Mouse (Mus musculus): Measurements from ENCODE around the gene Cyp4f18. TPM values are rescaled to one million over a fixed set of nuclear protein-coding genes. Genes with fewer than 3 reads are reported as not detected.
A peak's percentile ranks its signal among the peaks of the same experiment; 100 is the strongest.

Gene Cyp4f18
- polyA plus RNA-seq, 2 experiments: 0.65 to 0.88 TPM

DNA sequence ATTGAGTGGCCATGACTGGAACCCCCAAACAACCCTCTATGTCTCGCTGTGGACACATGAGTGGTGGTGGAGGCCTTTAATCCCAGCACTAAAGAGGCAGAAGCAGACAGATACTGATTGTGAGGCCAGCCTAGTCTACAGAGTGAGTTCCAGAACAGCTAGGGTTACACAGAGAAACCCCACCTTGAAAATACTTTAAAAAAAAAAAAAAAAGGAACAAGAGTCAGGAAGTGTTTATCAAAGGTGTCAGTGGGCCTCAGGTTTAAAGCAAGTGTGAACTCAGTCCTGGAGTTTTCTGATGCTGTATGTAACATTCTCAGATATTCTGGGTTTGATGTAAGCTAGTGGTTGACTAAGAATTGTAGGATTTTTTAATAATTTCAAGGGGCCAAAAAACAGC is 56.9 kb downstream of the Cyp4f18 start:
- Histone ChIP-seq H3K27me3 (ENCODE audit: control insufficient read depth, insufficient read depth, low read length) (no peaks in the 10 kb centered on the region), H3K4me3 (replicated peaks; ENCODE audit: low read length) (no peak overlapping the region), H3K36me3 (ENCODE audit: control insufficient read depth, insufficient read depth, low read length) (0 out of 2 replicates have a peak, but pooled peaks cover 2% of the 10 kb centered on the region), H3K4me1 (ENCODE audit: control insufficient read depth, insufficient read depth, low read length) (peaks cover 4% of the 10 kb centered on the region; the same call in 1 of the 2 replicates), H3K9ac (ENCODE audit: low read depth, low read length, severe bottlenecking) (no peak overlapping the region), H3K9me3 (ENCODE audit: control insufficient read depth, low read length) (peaks cover 15% of the 10 kb centered on the region), H3K4me2 (replicated peaks; ENCODE audit: low read depth, low read length, severe bottlenecking) (0 out of 2 replicates have a peak overlapping the region, but pooled peaks have one; percentile 45), H3K27ac (replicated peaks; ENCODE audit: low read depth, low read length) (no peak overlapping the region)
- 91% methylated on average over 1 of the region's 1 CpGs for WGBS
- ATAC-seq (ENCODE audit: low FRiP score, low read depth): no peak
- no peak for DNase-seq (ENCODE audit: low spot score)
- TF ChIP-seq POLR2A (IDR thresholded peaks at IDR 0.05; ENCODE audit: borderline replicate concordance, extremely low read depth, insufficient read depth, insufficient read length): no peak

DNA sequence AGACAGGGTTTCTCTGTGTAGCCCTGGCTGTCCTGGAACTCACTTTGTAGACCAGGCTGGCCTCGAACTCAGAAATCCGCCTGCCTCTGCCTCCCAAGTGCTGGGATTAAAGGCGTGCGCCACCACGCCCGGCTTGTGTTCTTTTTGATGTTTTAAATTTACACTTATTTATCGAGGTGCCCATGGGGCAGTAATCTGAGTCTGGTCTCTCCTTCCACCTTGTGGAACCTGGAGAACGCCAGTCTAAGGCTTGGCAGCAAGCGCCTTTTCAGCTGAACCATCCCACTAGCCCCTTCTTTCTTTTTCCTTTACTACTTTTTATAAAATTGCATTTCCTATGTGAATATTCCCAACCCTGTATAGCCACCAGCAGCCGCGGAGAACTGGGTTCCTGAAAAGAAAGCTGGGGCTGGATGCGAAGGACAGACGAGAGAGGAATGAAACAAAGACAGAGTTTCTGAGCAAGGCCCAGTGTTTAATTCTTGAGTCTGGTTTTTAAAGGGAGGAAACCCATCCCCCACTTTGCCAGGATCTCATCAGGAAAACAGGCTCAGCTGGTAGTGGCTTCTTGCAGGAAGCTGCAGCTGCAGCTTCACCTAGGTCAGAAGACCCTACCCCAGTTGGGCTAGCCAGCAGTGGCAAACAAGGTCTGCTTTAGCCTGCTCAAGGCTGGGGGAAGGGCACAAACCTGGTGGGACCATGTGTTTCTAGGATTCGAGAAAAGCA is 57.8 kb downstream of the Cyp4f18 start:
- peak; percentile 9 for DNase-seq (ENCODE audit: low spot score)
- Histone ChIP-seq H3K27me3 (ENCODE audit: control insufficient read depth, insufficient read depth, low read length) (no peaks in the 10 kb centered on the region), H3K4me2 (replicated peaks; ENCODE audit: low read depth, low read length, severe bottlenecking) (peak overlapping the region; percentile 45), H3K4me1 (ENCODE audit: control insufficient read depth, insufficient read depth, low read length) (peaks cover 4% of the 10 kb centered on the region; the same call in 1 of the 2 replicates), H3K4me3 (replicated peaks; ENCODE audit: low read length) (peak overlapping the region; percentile 77), H3K27ac (replicated peaks; ENCODE audit: low read depth, low read length) (no peak overlapping the region), H3K9ac (ENCODE audit: low read depth, low read length, severe bottlenecking) (peak overlapping the region; percentile 75), H3K36me3 (ENCODE audit: control insufficient read depth, insufficient read depth, low read length) (0 out of 2 replicates have a peak, but pooled peaks cover 2% of the 10 kb centered on the region), H3K9me3 (ENCODE audit: control insufficient read depth, low read length) (peaks cover 15% of the 10 kb centered on the region)
- no peak for TF ChIP-seq POLR2A (IDR thresholded peaks at IDR 0.05; ENCODE audit: borderline replicate concordance, extremely low read depth, insufficient read depth, insufficient read length)
- WGBS: 32% methylated on average over 12 of the region's 14 CpGs
- ATAC-seq (ENCODE audit: low FRiP score, low read depth): no peak

DNA sequence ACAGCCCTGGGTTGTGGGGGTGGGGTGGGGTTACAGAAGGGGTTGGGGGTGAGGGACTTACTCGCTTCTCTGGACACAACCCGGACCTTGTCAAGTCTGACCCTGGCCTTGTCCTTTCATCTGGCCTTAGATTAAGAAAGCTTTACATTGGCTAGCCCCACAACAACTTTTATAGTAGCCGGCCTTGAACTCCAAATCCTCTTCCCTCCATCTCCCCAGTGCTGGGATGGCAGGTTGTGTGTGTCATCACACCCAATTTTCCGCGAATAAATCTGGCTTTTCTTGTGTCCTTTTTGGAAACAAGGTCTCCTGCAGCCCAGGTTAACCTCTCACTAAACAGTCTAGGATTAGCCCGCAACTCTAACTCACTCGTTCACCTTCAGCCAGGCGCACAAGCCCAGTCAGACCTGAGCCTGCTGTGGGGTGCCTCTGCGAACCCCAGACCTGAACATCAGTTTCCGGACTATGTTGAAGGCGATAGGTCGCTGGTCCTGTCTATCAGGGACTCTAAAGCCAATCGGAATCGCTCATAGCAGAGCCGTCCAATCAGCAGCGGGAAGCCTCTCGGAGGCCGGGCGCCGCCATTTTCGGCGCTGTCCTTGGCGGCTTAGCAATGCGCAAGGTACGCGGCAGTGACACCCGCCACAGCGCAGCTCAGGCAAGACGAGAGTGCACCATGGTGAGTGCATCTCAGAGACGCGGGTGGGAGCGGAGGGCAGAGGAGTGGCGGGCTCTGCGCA is 58.8 kb downstream of the Cyp4f18 start, which contains the start of gene Zfp961:
TSS of gene Zfp961 (plus strand) at position 557 of the 740 bp plus-strand sequence.
- H3K36me3 ChIP-seq (ENCODE audit: control insufficient read depth, insufficient read depth, low read length): 0 out of 2 replicates have a peak, but pooled peaks cover 2% of the 10 kb centered on the region
- peak; percentile 100 for ATAC-seq (ENCODE audit: low FRiP score, low read depth)
- peak within 1 kb of the TSS; percentile 75 for H3K9ac ChIP-seq (ENCODE audit: low read depth, low read length, severe bottlenecking)
- DNase-seq (ENCODE audit: low spot score): peak; percentile 100
- H3K4me3 ChIP-seq (replicated peaks; ENCODE audit: low read length): peak within 1 kb of the TSS; percentile 77
- peaks cover 4% of the 10 kb centered on the region; the same call in 1 of the 2 replicates for H3K4me1 ChIP-seq (ENCODE audit: control insufficient read depth, insufficient read depth, low read length)
- H3K9me3 ChIP-seq (ENCODE audit: control insufficient read depth, low read length): peaks cover 12% of the 10 kb centered on the region
- peak; percentile 64; the same call in 1 of the 2 replicates for TF ChIP-seq POLR2A (IDR thresholded peaks at IDR 0.05; ENCODE audit: borderline replicate concordance, extremely low read depth, insufficient read depth, insufficient read length)
- 3% methylated on average over 34 of the region's 34 CpGs for WGBS
- H3K4me2 ChIP-seq (replicated peaks; ENCODE audit: low read depth, low read length, severe bottlenecking): peak within 1 kb of the TSS; percentile 68
- H3K27ac ChIP-seq (replicated peaks; ENCODE audit: low read depth, low read length): peak within 1 kb of the TSS; percentile 77
- H3K27me3 ChIP-seq (ENCODE audit: control insufficient read depth, insufficient read depth, low read length): no peaks in the 10 kb centered on the region

DNA sequence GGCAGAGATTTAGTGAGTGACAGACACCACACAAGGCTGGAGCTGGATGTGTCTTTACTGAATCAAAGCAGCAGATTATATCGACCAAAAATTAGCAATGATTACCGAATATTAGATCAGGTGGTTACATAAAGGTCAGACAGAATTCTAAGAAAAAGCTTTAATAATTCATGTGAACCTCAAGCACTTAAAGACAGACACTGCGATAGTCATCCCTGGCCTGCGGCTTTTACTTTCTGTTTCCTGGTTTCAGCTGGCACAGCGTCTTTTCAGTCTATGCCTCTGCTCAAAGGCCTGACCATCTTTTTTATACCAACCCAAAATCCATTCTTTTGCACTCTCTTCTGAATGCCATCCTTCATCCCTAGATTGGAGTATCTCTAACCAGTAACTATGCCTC is 60.8 kb downstream of the Cyp4f18 start:
- Histone ChIP-seq H3K4me1 (ENCODE audit: control insufficient read depth, insufficient read depth, low read length) (peaks cover 4% of the 10 kb centered on the region; the same call in 1 of the 2 replicates), H3K4me2 (replicated peaks; ENCODE audit: low read depth, low read length, severe bottlenecking) (no peak overlapping the region), H3K9me3 (ENCODE audit: control insufficient read depth, low read length) (no peaks in the 10 kb centered on the region), H3K27ac (replicated peaks; ENCODE audit: low read depth, low read length) (no peak overlapping the region), H3K9ac (ENCODE audit: low read depth, low read length, severe bottlenecking) (no peak overlapping the region), H3K36me3 (ENCODE audit: control insufficient read depth, insufficient read depth, low read length) (no peaks in the 10 kb centered on the region), H3K27me3 (ENCODE audit: control insufficient read depth, insufficient read depth, low read length) (no peaks in the 10 kb centered on the region), H3K4me3 (replicated peaks; ENCODE audit: low read length) (no peak overlapping the region)
- 89% methylated on average over 5 of the region's 5 CpGs for WGBS
- no peak for TF ChIP-seq POLR2A (IDR thresholded peaks at IDR 0.05; ENCODE audit: borderline replicate concordance, extremely low read depth, insufficient read depth, insufficient read length)
- DNase-seq (ENCODE audit: low spot score): no peak
- no peak for ATAC-seq (ENCODE audit: low FRiP score, low read depth)

DNA sequence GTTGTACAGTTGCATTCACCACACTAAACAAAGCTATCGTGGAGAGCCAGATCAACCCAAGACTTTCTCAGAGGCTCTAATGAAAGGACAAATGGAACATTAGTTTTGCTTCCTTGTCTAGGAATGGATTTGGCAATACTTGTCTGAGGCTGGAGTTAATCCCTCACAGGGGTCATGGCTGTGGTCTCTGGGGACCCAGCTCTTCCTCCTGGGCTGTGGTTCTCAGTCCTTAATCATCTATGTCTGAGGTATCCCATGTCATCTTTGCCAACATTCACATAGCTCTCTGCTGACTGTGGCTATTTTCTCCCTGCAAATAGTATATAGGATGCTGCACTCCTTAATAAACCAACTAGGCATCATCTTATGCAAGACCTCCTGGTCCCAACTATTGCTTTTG is 67.7 kb downstream of the Cyp4f18 start:
- Histone ChIP-seq H3K27me3 (ENCODE audit: control insufficient read depth, insufficient read depth, low read length) (no peaks in the 10 kb centered on the region), H3K36me3 (ENCODE audit: control insufficient read depth, insufficient read depth, low read length) (no peaks in the 10 kb centered on the region), H3K27ac (replicated peaks; ENCODE audit: low read depth, low read length) (no peak overlapping the region), H3K9ac (ENCODE audit: low read depth, low read length, severe bottlenecking) (no peak overlapping the region), H3K4me1 (ENCODE audit: control insufficient read depth, insufficient read depth, low read length) (no peaks in the 10 kb centered on the region), H3K4me3 (replicated peaks; ENCODE audit: low read length) (no peak overlapping the region), H3K9me3 (ENCODE audit: control insufficient read depth, low read length) (no peaks in the 10 kb centered on the region), H3K4me2 (replicated peaks; ENCODE audit: low read depth, low read length, severe bottlenecking) (no peak overlapping the region)
- WGBS: 95% methylated on average over 1 of the region's 1 CpGs
- DNase-seq (ENCODE audit: low spot score) (no peak), ATAC-seq (ENCODE audit: low FRiP score, low read depth) (no peak)
- TF ChIP-seq POLR2A (IDR thresholded peaks at IDR 0.05; ENCODE audit: borderline replicate concordance, extremely low read depth, insufficient read depth, insufficient read length): no peak
